Mouse (Mus musculus) forebrain, embryonic 14.5 days (tissue): ENCODE data around the gene Cyth3. TPM values are rescaled to one million over a fixed set of nuclear protein-coding genes. Genes with fewer than 3 reads are reported as not detected.

ENCODE experiments used
- ATAC-seq: fragments of 200-750 bp; cut with Nextera tagmentation; 2 replicates; pipeline ENCODE4 v1.8.0; 2017; ENCODE audit warnings: mild to moderate bottlenecking, moderate library complexity
- DNase-seq: peaks from one replicate; pipeline ENCODE4 v3.0.0-alpha.2; 2015; ENCODE audit warnings: low spot score
- H3K27ac ChIP-seq: fragments of 300-500 bp; sonication (generic); 2 replicates; pipeline ENCODE4 v1.5.1; 2014; ENCODE audit warnings: low read depth, mild to moderate bottlenecking, control low read depth, low read length, moderate library complexity
- H3K27me3 ChIP-seq: fragments of 300-500 bp; sonication (generic); replicated peaks from 2 replicates; pipeline ENCODE4 v1.6.1; 2014; ENCODE audit warnings: low read length, control low read depth, mixed read lengths; ENCODE audit not compliant: control insufficient read depth, insufficient read depth
- H3K36me3 ChIP-seq: fragments of 300-500 bp; sonication (generic); 2 replicates; pipeline ENCODE4 v1.6.1; 2014; ENCODE audit warnings: low read length, control low read depth; ENCODE audit not compliant: control insufficient read depth, insufficient read depth
- H3K4me1 ChIP-seq: fragments of 300-500 bp; sonication (generic); 2 replicates; pipeline ENCODE4 v1.6.1; 2014; ENCODE audit warnings: antibody characterized with exemption, low read length, control low read depth; ENCODE audit not compliant: control insufficient read depth, insufficient read depth
- H3K4me2 ChIP-seq: fragments of 300-500 bp; sonication (generic); 2 replicates; pipeline ENCODE4 v1.6.1; 2014; ENCODE audit warnings: mild to moderate bottlenecking, control low read depth, low read length
- H3K4me3 ChIP-seq: fragments of 300-500 bp; sonication (generic); 2 replicates; pipeline ENCODE4 v1.5.1; 2014; ENCODE audit warnings: low read depth, low read length, control low read depth
- H3K9ac ChIP-seq: fragments of 300-500 bp; sonication (generic); 2 replicates; pipeline ENCODE4 v1.6.1; 2014; ENCODE audit warnings: mild to moderate bottlenecking, low read length, control low read depth, moderate library complexity
- H3K9me3 ChIP-seq: fragments of 300-500 bp; sonication (generic); replicated peaks from 2 replicates; pipeline ENCODE4 v1.6.1; 2016; ENCODE audit warnings: low read length, control low read depth, mixed read lengths; ENCODE audit not compliant: control insufficient read depth
- WGBS: fragments of 180-500 bp; shearing (Covaris S2); extraction: QIAGEN DNeasy Blood & Tissue Kit; methylation state at CpG from one replicate; pipeline ENCODE4 v1.1.7; 2014; 5-methylcytosine and 5-hydroxymethylcytosine counted together
- polyA plus RNA-seq: library from polyadenylated mRNA; unstranded; fragments of >200 nt; fragmentation: Nextera tagmentation; extraction: Ambion mirVana; gene quantifications from 2 replicates; pipeline ENCODE4 v1.2.1, GENCODE M21; 2014

Cyth3 gene
- polyA plus RNA-seq, 1 experiment from 2014 or later: 26.1 TPM

DNA sequence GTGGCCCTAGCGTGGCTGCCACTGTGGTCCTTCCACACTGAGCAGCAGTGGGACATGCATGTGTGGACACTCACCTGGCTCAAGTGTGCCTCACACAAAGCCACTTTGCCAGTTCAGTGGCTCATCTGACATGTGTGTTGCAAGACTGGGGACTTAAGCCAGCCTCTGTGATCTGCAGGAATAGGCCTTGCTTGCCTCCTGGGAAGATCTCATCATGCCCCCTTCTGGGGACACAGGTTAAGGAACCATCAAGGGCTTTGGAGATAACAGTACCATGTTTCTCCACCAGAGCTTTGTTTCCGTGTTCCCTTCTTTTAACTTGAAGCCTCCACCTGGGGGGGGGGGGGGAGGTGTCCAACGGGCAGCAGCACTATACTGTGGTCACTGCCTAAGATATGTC lies 74.1 kb downstream of the Cyth3 start:
- peak; percentile 22 for DNase-seq
- no peaks in the 10 kb centered on the region for H3K4me1 ChIP-seq
- H3K36me3 ChIP-seq: peaks cover 5% of the 10 kb centered on the region
- H3K4me2 ChIP-seq: no peak overlapping the region
- 71% methylated on average over 3 of the region's 3 CpGs for WGBS
- no peaks in the 10 kb centered on the region for H3K27me3 ChIP-seq
- H3K4me3 ChIP-seq: no peak overlapping the region
- H3K9me3 ChIP-seq: no peaks in the 10 kb centered on the region
- no peak for ATAC-seq
- H3K27ac ChIP-seq: no peak overlapping the region
- no peak overlapping the region for H3K9ac ChIP-seq

- Histone ChIP-seq H3K9me3 (no peaks in the 10 kb centered on the region), H3K4me2 (no peak overlapping the region), H3K9ac (no peak overlapping the region), H3K27me3 (no peaks in the 10 kb centered on the region), H3K27ac (no peak overlapping the region), H3K4me3 (no peak overlapping the region), H3K36me3 (peaks cover 19% of the 10 kb centered on the region), H3K4me1 (no peaks in the 10 kb centered on the region)
- 98% methylated on average over 4 of the region's 4 CpGs for WGBS
- no peak for DNase-seq
- ATAC-seq: no peak
These were observed 76.2 kb downstream of the Cyth3 start for GRCm38 (mm10) chr5:143698454-143698853.

- DNase-seq (no peak), ATAC-seq (no peak)
- H3K27ac ChIP-seq: no peak overlapping the region
- no peaks in the 10 kb centered on the region for H3K27me3 ChIP-seq
- no peak overlapping the region for H3K9ac ChIP-seq
- no peaks in the 10 kb centered on the region for H3K9me3 ChIP-seq
- H3K4me3 ChIP-seq: no peak overlapping the region
- no peak overlapping the region for H3K4me2 ChIP-seq
- 93% methylated on average over 5 of the region's 5 CpGs for WGBS
- peaks cover 19% of the 10 kb centered on the region for H3K36me3 ChIP-seq
- no peaks in the 10 kb centered on the region for H3K4me1 ChIP-seq
These were observed 78.0 kb downstream of the Cyth3 start for GRCm38 (mm10) chr5:143700247-143700646.

DNA sequence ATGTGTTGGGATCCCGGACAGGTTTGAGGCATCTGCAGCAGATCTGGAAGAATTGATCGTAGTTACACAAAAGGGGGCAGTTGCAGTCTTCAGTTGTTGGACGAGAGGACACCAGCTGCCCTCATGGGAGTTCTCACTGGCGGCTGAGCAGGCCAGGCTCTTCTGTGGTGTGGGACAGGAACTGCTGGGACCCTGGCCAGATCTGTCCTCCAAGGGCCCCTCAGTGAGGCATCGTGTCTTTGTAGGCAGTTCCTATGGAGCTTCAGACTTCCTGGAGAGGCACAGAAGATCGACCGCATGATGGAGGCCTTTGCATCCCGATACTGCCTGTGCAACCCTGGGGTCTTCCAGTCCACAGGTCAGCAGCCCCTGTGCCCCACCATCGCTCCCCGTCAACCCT lies 78.8 kb downstream of the Cyth3 start:
- no peak overlapping the region for H3K4me3 ChIP-seq
- ATAC-seq (no peak), DNase-seq (no peak)
- no peaks in the 10 kb centered on the region for H3K27me3 ChIP-seq
- no peaks in the 10 kb centered on the region for H3K4me1 ChIP-seq
- H3K36me3 ChIP-seq: peaks cover 23% of the 10 kb centered on the region
- H3K9ac ChIP-seq: no peak overlapping the region
- no peaks in the 10 kb centered on the region for H3K9me3 ChIP-seq
- no peak overlapping the region for H3K27ac ChIP-seq
- 92% methylated on average over 10 of the region's 10 CpGs for WGBS
- no peak overlapping the region for H3K4me2 ChIP-seq

- H3K27me3 ChIP-seq: no peaks in the 10 kb centered on the region
- DNase-seq (peak; percentile 31), ATAC-seq (no peak)
- H3K9me3 ChIP-seq: no peaks in the 10 kb centered on the region
- peaks cover 48% of the 10 kb centered on the region for H3K36me3 ChIP-seq
- no peaks in the 10 kb centered on the region for H3K4me1 ChIP-seq
- no peak overlapping the region for H3K27ac ChIP-seq
- H3K4me3 ChIP-seq: no peak overlapping the region
- 68% methylated on average over 13 of the region's 13 CpGs for WGBS
- H3K4me2 ChIP-seq: no peak overlapping the region
- no peak overlapping the region for H3K9ac ChIP-seq
These were observed 82.8 kb downstream of the Cyth3 start for GRCm38 (mm10) chr5:143704875-143705658.

DNA sequence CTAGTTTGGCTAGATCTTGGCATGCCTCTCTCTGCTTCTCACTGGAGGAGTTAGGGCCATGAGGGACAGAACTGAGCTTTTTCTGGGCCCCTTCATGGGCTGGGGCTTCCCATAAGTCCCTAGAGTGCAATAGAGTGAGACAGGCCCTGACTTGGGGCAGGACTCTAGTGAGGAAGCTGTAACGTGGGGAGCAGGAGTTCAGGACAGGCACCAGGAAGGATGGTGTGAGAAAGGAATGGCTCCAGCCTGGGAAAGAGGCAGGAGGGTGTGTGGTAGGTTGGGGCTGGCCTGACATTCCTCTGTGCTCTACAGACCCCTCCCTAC lies 83.4 kb downstream of the Cyth3 start:
- no peaks in the 10 kb centered on the region for H3K27me3 ChIP-seq
- no peaks in the 10 kb centered on the region for H3K9me3 ChIP-seq
- no peak overlapping the region for H3K4me3 ChIP-seq
- H3K9ac ChIP-seq: no peak overlapping the region
- no peak for ATAC-seq
- H3K27ac ChIP-seq: no peak overlapping the region
- H3K4me2 ChIP-seq: no peak overlapping the region
- H3K36me3 ChIP-seq: peaks cover 53% of the 10 kb centered on the region
- WGBS: 69% methylated on average over 1 of the region's 1 CpGs
- DNase-seq: no peak
- no peaks in the 10 kb centered on the region for H3K4me1 ChIP-seq

- H3K9ac ChIP-seq: no peak overlapping the region
- no peak for DNase-seq
- no peak for ATAC-seq
- H3K4me3 ChIP-seq: no peak overlapping the region
- peaks cover 58% of the 10 kb centered on the region for H3K36me3 ChIP-seq
- H3K4me1 ChIP-seq: no peaks in the 10 kb centered on the region
- H3K4me2 ChIP-seq: no peak overlapping the region
- no peak overlapping the region for H3K27ac ChIP-seq
- no peaks in the 10 kb centered on the region for H3K9me3 ChIP-seq
- WGBS: 86% methylated on average over 9 of the region's 9 CpGs
- no peaks in the 10 kb centered on the region for H3K27me3 ChIP-seq
These were observed 84.0 kb downstream of the Cyth3 start for GRCm38 (mm10) chr5:143706030-143706821.

DNA sequence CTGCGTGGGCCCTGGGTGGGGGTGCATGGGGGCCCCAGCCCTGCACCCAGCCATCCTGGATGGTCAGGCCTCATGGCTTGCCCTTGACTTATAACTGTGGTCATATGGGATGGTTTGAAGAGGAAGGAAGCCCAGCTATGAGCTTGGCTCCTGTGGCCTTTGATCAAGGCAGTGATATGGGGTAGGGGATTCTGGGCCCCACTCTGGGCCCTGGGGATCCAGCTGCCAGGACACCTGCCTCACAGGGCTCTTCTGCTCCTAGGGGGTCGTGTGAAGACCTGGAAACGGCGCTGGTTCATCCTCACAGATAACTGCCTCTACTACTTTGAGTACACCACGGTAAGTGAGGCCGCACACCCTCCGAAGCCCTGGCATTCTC lies 84.6 kb downstream of the Cyth3 start:
- Histone ChIP-seq H3K9me3 (no peaks in the 10 kb centered on the region), H3K36me3 (peaks cover 58% of the 10 kb centered on the region), H3K9ac (no peak overlapping the region), H3K4me3 (no peak overlapping the region), H3K27me3 (no peaks in the 10 kb centered on the region), H3K27ac (no peak overlapping the region), H3K4me1 (no peaks in the 10 kb centered on the region), H3K4me2 (no peak overlapping the region)
- ATAC-seq: no peak
- DNase-seq: no peak
- 90% methylated on average over 7 of the region's 7 CpGs for WGBS

GRCm38 (mm10) chr5:143711326-143711725 lies 89.1 kb downstream of the Cyth3 start:
- WGBS: 11% methylated on average over 7 of the region's 7 CpGs
- H3K36me3 ChIP-seq: peaks cover 91% of the 10 kb centered on the region

More at GRCm38 (mm10) chr5:143711326-143711725, 89.1 kb downstream of the Cyth3 start:
- no peak overlapping the region for H3K27ac ChIP-seq
- DNase-seq (peak; percentile 82), ATAC-seq (peak; percentile 72; the same call in 1 of the 2 replicates)
- no peaks in the 10 kb centered on the region for H3K9me3 ChIP-seq
- H3K9ac ChIP-seq: no peak overlapping the region
- no peaks in the 10 kb centered on the region for H3K4me1 ChIP-seq
- no peak overlapping the region for H3K4me2 ChIP-seq
- H3K27me3 ChIP-seq: no peaks in the 10 kb centered on the region
- no peak overlapping the region for H3K4me3 ChIP-seq
